Mouse (Mus musculus) G1E (cell line): ENCODE results near the gene Coro7. TPM values are rescaled to one million over a fixed set of nuclear protein-coding genes. Genes with fewer than 3 reads are reported as not detected.
A peak's percentile ranks its signal among the peaks of the same experiment; 100 is the strongest.

Experiments used
- ATAC-seq: 2 replicates; pipeline ENCODE4 v1.8.0; 2016; ENCODE audit warnings: mild to moderate bottlenecking; ENCODE audit not compliant: insufficient number of reproducible peaks, poor library complexity, low FRiP score, severe bottlenecking; ENCODE audit errors: extremely low read depth
- DNase-seq: peaks from one replicate; pipeline ENCODE4 v3.0.0; 2012; ENCODE audit warnings: low spot score
- H3K27me3 ChIP-seq: 2 replicates; pipeline ENCODE4 v1.6.1; 2012; ENCODE audit warnings: mild to moderate bottlenecking, low read length, inconsistent platforms; ENCODE audit not compliant: insufficient read depth
- H3K36me3 ChIP-seq: replicated peaks from 2 replicates; pipeline ENCODE3; 2012; ENCODE audit warnings: mild to moderate bottlenecking, inconsistent platforms
- H3K4me1 ChIP-seq: 2 replicates; pipeline ENCODE4 v1.6.1; 2012; ENCODE audit warnings: low read depth, low read length, inconsistent platforms, mixed read lengths; ENCODE audit not compliant: insufficient read depth
- H3K4me3 ChIP-seq: 2 replicates; pipeline ENCODE4 v1.5.1; 2012; ENCODE audit warnings: low read depth, mild to moderate bottlenecking, inconsistent platforms, low read length, moderate library complexity, mixed read lengths
- H3K9me3 ChIP-seq: replicated peaks from 2 replicates; pipeline ENCODE4 v1.6.1; 2012; ENCODE audit warnings: inconsistent platforms
- CTCF ChIP-seq: IDR thresholded peaks from 2 replicates; pipeline ENCODE4 v1.5.1; 2012; ENCODE audit warnings: low read depth, low read length, inconsistent platforms, mixed read lengths
- GATA1 ChIP-seq: IDR thresholded peaks from 2 replicates; pipeline ENCODE4 v1.6.1; 2012; ENCODE audit warnings: borderline replicate concordance, low read length, inconsistent platforms, mixed read lengths
- GATA2 ChIP-seq: IDR thresholded peaks from 2 replicates; pipeline ENCODE4 v1.6.1; 2012; ENCODE audit warnings: low read depth, low read length, inconsistent platforms, borderline replicate concordance
- POLR2AphosphoS5 ChIP-seq: IDR thresholded peaks from 2 replicates; pipeline ENCODE4 v1.6.1; 2012; ENCODE audit warnings: low read depth, low read length, inconsistent platforms; ENCODE audit not compliant: insufficient replicate concordance
- TAL1 ChIP-seq: conservative IDR thresholded peaks from 2 replicates; pipeline ENCODE4 v1.6.1; 2012; ENCODE audit warnings: low read depth, low read length, inconsistent platforms, mixed read lengths
- polyA plus RNA-seq: library from polyadenylated mRNA; stranded (reverse); fragments of >175 nt; gene quantifications from 2 replicates; pipeline ENCODE4 v1.2.3, GENCODE M21; 2012
- total RNA-seq, 2 experiments: library from RNA; stranded (forward) in 1 of 2; stranded (reverse) in 1 of 2; fragments of 200-1000 nt in 1 of 2; fragments of >200 nt in 1 of 2; fragmentation: Nextera tagmentation in 1 of 2; gene quantifications; 2 replicates each; pipeline ENCODE4 v1.2.3; 2014 to 2017

Coro7 gene
- total and polyA plus RNA-seq, 3 experiments, result 34.8 to 205 (median 94.3) TPM

DNA sequence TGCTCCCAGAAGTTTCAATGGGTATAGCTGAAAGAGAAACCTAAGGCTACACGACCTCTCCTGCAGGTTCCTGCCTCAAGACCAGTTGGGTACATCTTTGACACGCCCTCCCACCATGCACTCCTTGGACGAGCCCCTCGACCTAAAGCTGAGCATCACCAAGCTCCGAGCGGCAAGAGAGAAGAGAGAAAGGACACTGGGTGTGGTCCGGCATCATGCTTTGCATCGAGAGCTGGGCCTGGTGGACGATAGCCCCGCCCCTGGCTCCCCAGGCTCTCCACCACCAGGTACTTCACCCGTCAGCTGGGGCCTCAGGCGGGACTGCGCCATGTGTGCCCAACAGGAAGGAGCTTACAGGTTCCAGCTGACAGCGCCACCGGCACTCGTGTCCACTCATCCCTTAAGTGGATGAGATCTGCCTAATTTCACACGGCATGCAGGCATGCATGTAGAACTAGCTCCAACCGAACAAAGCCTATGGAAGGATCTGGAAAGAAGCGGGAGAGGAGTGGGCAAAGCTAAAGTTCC lies 71.0 kb downstream of the Coro7 start:
- ATAC-seq (no peak), DNase-seq (no peak)
- peaks cover 59% of the 10 kb centered on the region for H3K27me3 ChIP-seq
- H3K9me3 ChIP-seq, result no peaks in the 10 kb centered on the region
- H3K4me3 ChIP-seq, result no peak overlapping the region
- H3K36me3 ChIP-seq, result peaks cover 5% of the 10 kb centered on the region
- TF ChIP-seq CTCF (no peak), POLR2AphosphoS5 (no peak), GATA2 (no peak), GATA1 (no peak), TAL1 (no peak)
- peaks cover 19% of the 10 kb centered on the region for H3K4me1 ChIP-seq

DNA sequence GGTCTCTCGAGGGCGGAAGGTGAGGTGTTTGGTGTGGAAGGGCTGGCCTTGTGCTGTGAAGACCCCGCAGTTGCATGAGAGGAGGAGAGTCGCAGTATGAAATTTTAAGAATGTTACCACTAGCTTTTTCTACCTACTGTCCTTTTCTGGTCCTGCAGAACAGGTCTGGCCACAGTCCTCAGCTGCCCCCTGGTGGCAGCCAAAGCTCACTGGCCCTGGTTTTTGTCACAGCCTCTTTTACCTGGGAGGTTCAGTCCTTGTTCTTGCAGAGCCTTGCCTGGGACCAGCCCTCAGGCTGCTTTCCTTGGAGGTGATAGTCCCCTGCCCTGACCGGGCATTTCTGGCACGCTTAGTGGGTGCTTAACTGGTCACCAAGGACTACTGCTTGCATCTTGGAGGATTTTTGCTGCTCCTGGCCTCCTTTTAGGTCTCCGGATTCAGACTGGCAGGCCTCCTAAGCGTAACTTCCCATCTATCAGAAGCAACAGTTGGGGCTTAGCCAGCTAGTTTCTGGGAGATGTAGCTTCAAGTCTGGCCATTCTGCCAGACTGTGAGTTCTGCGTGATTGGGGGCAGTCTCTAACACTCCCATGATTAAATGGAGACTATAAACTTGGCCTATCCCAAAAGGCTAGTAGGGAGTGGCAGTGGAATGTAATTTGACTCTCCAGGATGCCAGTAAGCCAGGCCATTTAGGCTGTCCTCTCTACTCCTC lies 71.6 kb downstream of the Coro7 start:
- Histone ChIP-seq H3K9me3 (no peaks in the 10 kb centered on the region), H3K4me1 (peaks cover 19% of the 10 kb centered on the region), H3K36me3 (no peaks in the 10 kb centered on the region), H3K4me3 (no peak overlapping the region), H3K27me3 (peaks cover 66% of the 10 kb centered on the region)
- TF ChIP-seq POLR2AphosphoS5 (no peak), CTCF (peak; percentile 91)
- DNase-seq (peak; percentile 65), ATAC-seq (peak; percentile 49; the same call in 1 of the 2 replicates)

DNA sequence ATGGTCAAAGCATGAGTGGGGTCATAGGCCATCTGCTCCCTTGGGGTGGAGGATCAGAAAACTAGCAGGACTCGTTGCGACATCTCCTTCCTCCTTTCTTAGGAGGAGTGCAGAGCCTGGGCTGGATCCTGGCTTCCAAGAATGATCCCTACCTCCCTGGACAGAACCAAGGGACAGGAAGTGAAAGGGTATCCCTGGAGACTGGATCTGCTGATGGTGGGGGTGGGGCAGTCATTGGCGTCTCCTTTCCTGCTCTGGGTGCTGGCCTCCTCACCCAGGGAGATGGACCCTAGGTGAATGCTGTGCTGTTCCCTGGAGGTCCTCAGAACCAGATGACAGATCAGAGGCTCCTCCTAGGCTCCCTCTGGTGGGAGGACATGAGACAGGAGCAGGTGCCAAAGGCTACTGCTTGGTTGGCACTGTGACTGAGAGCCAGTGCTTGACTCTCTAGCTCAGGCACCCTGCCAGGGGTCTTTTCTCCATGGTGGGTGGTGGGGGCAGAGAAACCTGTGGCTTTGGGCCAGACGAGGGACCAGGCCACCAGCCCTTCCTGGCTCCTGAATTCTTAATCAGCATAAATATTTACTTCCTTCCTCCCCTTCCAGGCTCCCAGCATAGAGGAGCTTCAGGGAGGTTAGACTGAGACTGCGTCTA lies 73.0 kb downstream of the Coro7 start:
- TF ChIP-seq GATA2 (no peak), POLR2AphosphoS5 (no peak), GATA1 (no peak), TAL1 (no peak), CTCF (no peak)
- peaks cover 25% of the 10 kb centered on the region for H3K4me1 ChIP-seq
- no peak for ATAC-seq

GRCm38 (mm10) chr16:4605514-4606131 lies 74.0 kb downstream of the Coro7 start:
- DNase-seq, result no peak
- H3K4me3 ChIP-seq, result no peak overlapping the region
- H3K36me3 ChIP-seq, result no peaks in the 10 kb centered on the region
- no peak for ATAC-seq
- H3K4me1 ChIP-seq, result peaks cover 25% of the 10 kb centered on the region
- no peaks in the 10 kb centered on the region for H3K9me3 ChIP-seq
- TF ChIP-seq GATA2 (no peak), CTCF (no peak), TAL1 (no peak), POLR2AphosphoS5 (no peak), GATA1 (no peak)
- H3K27me3 ChIP-seq, result peaks cover 72% of the 10 kb centered on the region

More for the DNA sequence above, 73.0 kb downstream of the Coro7 start:
- Histone ChIP-seq H3K9me3 (no peaks in the 10 kb centered on the region), H3K27me3 (peaks cover 73% of the 10 kb centered on the region), H3K4me3 (no peak overlapping the region), H3K36me3 (no peaks in the 10 kb centered on the region)
- DNase-seq, result no peak

- no peak for DNase-seq
- H3K4me1 ChIP-seq, result peaks cover 25% of the 10 kb centered on the region
- TF ChIP-seq TAL1 (no peak), GATA2 (no peak), CTCF (no peak), GATA1 (no peak), POLR2AphosphoS5 (no peak)
These were observed 75.2 kb downstream of the Coro7 start for GRCm38 (mm10) chr16:4604293-4604837.

DNA sequence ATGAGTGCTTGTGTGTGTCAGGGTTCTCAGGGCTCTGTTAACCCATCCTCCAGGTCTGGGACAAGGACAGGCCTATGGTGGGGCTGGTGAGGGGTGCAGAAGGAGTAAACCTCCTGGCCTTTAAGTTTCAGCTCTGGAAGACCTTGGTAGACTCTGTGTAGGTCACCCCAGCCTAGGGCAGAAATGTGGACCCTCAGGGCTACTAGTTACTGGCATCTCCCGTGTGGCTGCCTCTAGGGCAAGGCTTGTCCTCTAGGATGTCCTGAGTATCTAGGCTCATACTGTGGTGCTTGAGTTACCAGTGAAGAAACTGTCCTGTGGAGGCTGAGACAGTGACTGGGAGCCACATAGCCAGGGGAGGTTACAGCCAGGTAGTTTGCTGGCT lies 76.1 kb downstream of the Coro7 start:
- TF ChIP-seq GATA1 (no peak), CTCF (no peak), GATA2 (no peak)
- Histone ChIP-seq H3K4me1 (peaks cover 23% of the 10 kb centered on the region), H3K36me3 (no peaks in the 10 kb centered on the region), H3K9me3 (no peaks in the 10 kb centered on the region), H3K27me3 (peaks cover 83% of the 10 kb centered on the region), H3K4me3 (no peak overlapping the region)
- ATAC-seq (no peak), DNase-seq (no peak)

More at GRCm38 (mm10) chr16:4604293-4604837, 75.2 kb downstream of the Coro7 start:
- Histone ChIP-seq H3K27me3 (peaks cover 82% of the 10 kb centered on the region), H3K4me3 (no peak overlapping the region; the same call in 1 of the 2 replicates), H3K36me3 (no peaks in the 10 kb centered on the region), H3K9me3 (no peaks in the 10 kb centered on the region)
- no peak for ATAC-seq
